Mouse (Mus musculus) intestine, embryonic 16.5 days (tissue): ENCODE results near the gene Foxn3. TPM values are rescaled to one million over a fixed set of nuclear protein-coding genes. Genes with fewer than 3 reads are reported as not detected.

Experiments used
- ATAC-seq: fragments of 200-750 bp; cut with Nextera tagmentation; 2 replicates; pipeline ENCODE4 v1.8.0; 2017; ENCODE audit warnings: moderate TSS enrichment, moderate library complexity
- H3K27ac ChIP-seq: fragments of 300-500 bp; sonication (generic); 2 replicates; pipeline ENCODE4 v1.5.1; 2014; ENCODE audit warnings: mild to moderate bottlenecking, low read length
- H3K27me3 ChIP-seq: fragments of 300-500 bp; sonication (generic); replicated peaks from 2 replicates; pipeline ENCODE4 v1.6.1; 2014; ENCODE audit warnings: low read length, control low read depth, mixed read lengths; ENCODE audit not compliant: control insufficient read depth, insufficient read depth
- H3K36me3 ChIP-seq: fragments of 300-500 bp; sonication (generic); 2 replicates; pipeline ENCODE4 v1.6.1; 2014; ENCODE audit warnings: low read length, control low read depth; ENCODE audit not compliant: control insufficient read depth, insufficient read depth
- H3K4me1 ChIP-seq: fragments of 300-500 bp; sonication (generic); 2 replicates; pipeline ENCODE4 v1.6.1; 2014; ENCODE audit warnings: low read length, control low read depth, mixed read lengths; ENCODE audit not compliant: control insufficient read depth, insufficient read depth
- H3K4me2 ChIP-seq: fragments of 300-500 bp; sonication (generic); 2 replicates; pipeline ENCODE4 v1.6.1; 2014; ENCODE audit warnings: low read depth, low read length, control low read depth
- H3K4me3 ChIP-seq: fragments of 300-500 bp; sonication (generic); 2 replicates; pipeline ENCODE4 v1.5.1; 2014; ENCODE audit warnings: mild to moderate bottlenecking, low read length
- H3K9ac ChIP-seq: fragments of 300-500 bp; sonication (generic); 2 replicates; pipeline ENCODE4 v1.6.1; 2014; ENCODE audit warnings: low read depth, low read length
- H3K9me3 ChIP-seq: fragments of 300-500 bp; sonication (generic); 2 replicates; pipeline ENCODE4 v1.6.1; 2016; ENCODE audit warnings: low read length, control low read depth; ENCODE audit not compliant: control insufficient read depth
- WGBS: fragments of 180-500 bp; shearing (Covaris S2); extraction: QIAGEN DNeasy Blood & Tissue Kit; methylation state at CpG from one replicate; pipeline ENCODE4 v1.1.7; 2014; 5-methylcytosine and 5-hydroxymethylcytosine counted together
- polyA plus RNA-seq: library from polyadenylated mRNA; unstranded; fragments of >200 nt; fragmentation: Nextera tagmentation; extraction: Ambion mirVana; gene quantifications from 2 replicates; pipeline ENCODE4 v1.2.1, GENCODE M21; 2015

Gene Foxn3
- polyA plus RNA-seq, 1 experiment from 2014 or later, result 43.0 TPM

DNA sequence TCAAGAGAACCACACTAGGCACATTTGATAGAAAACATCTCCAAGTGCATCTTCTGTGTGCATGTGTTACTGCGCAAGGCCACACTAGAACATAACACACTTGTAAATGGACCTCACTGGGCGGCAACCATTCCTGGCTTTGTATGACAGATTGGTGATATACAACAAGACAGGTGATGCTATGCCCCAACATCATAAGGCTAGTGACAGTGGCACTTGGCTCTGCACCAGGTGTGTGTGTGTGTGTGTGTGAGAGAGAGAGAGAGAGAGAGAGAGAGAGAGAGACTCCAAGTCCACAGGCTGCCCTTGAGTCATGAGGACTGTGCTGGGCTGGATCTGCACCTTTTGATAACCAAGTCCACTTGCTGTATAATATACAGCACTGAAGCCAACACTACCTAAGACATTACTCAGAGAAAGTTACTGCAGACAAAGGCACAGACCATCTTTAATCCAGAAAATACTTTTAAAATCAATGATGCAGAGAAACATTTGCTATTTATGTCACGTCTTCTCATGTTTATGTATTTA, 242.4 kb downstream of the Foxn3 start:
- Histone ChIP-seq H3K4me1 (0 out of 2 replicates have a peak, but pooled peaks cover 3% of the 10 kb centered on the region), H3K36me3 (0 out of 2 replicates have a peak, but pooled peaks cover 3% of the 10 kb centered on the region), H3K9me3 (no peaks in the 10 kb centered on the region), H3K27me3 (no peaks in the 10 kb centered on the region), H3K9ac (no peak overlapping the region), H3K27ac (no peak overlapping the region), H3K4me2 (no peak overlapping the region), H3K4me3 (no peak overlapping the region)
- no peak for ATAC-seq
- 85% methylated on average over 3 of the region's 3 CpGs for WGBS

DNA sequence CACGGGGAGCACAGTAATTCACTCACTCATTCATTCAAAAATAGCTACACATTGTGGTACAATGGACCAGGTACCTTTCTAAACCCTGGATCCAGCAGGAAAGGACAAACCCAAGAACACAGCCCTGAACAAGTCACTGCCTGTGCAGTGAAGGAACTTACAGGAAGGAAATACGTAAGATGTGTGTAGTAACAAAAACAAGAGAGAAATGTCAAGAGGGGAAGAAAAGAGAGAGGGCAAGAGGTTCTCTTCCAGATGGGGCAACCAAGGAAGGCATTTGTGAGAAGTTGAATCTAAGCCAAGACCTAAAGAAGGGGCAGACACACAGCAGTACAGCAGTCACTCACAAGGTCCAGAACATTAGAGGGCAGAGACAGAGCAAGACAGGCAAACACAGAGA, 243.5 kb downstream of the Foxn3 start:
- ATAC-seq, result no peak
- Histone ChIP-seq H3K9me3 (no peaks in the 10 kb centered on the region), H3K4me3 (no peak overlapping the region), H3K4me2 (no peak overlapping the region), H3K9ac (no peak overlapping the region), H3K4me1 (0 out of 2 replicates have a peak, but pooled peaks cover 3% of the 10 kb centered on the region), H3K36me3 (0 out of 2 replicates have a peak, but pooled peaks cover 3% of the 10 kb centered on the region), H3K27ac (no peak overlapping the region), H3K27me3 (no peaks in the 10 kb centered on the region)
- 62% methylated on average over 2 of the region's 2 CpGs for WGBS

DNA sequence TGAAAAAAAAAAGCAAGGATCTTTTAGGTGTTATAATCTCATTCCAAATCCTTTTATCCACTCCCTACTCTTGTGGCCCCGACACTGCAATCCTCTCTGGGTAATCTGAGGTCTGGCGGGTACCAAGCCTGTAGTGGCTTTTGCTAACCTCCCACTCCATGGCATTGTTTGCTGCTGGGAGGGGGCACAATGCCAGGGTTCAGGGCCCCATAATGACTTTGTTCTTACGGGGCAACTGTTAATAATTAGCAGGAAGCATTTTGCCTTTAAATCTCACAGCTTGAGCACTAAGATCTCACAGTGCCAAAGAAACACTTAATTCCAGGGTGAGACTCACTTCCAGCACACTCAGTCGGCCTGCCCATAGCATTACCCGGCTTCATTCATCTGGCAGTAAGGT, 244.2 kb downstream of the Foxn3 start:
- ATAC-seq, result no peak

DNA sequence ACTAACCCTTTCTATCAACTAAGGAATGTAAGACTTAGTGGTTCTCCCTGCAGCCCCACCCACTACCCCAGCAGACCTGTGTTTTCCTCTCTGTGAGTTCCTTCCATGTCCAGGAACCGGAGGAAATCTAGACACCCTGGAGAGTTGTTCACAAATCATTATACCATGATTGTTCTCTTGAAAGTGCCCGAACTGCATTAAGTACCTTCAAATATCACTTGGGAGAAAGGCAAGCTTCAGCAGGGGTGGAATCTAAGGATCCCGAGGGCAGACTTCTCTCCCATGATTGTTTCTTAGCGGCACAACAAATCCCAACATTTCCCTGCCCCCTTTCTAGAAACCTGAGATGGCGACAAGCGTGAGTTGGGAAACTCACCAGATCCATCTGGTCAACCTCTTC, 247.5 kb downstream of the Foxn3 start:
- no peak for ATAC-seq
- H3K9me3 ChIP-seq, result no peaks in the 10 kb centered on the region
- H3K27me3 ChIP-seq, result no peaks in the 10 kb centered on the region
- 91% methylated on average over 6 of the region's 6 CpGs for WGBS
- no peak overlapping the region for H3K4me2 ChIP-seq
- H3K9ac ChIP-seq, result no peak overlapping the region
- H3K27ac ChIP-seq, result no peak overlapping the region
- 0 out of 2 replicates have a peak, but pooled peaks cover 3% of the 10 kb centered on the region for H3K4me1 ChIP-seq
- H3K36me3 ChIP-seq, result 0 out of 2 replicates have a peak, but pooled peaks cover 3% of the 10 kb centered on the region
- no peak overlapping the region for H3K4me3 ChIP-seq

More for the DNA sequence above, 244.2 kb downstream of the Foxn3 start:
- Histone ChIP-seq H3K27me3 (no peaks in the 10 kb centered on the region), H3K4me2 (no peak overlapping the region), H3K4me1 (0 out of 2 replicates have a peak, but pooled peaks cover 3% of the 10 kb centered on the region), H3K36me3 (0 out of 2 replicates have a peak, but pooled peaks cover 3% of the 10 kb centered on the region), H3K4me3 (no peak overlapping the region), H3K9ac (no peak overlapping the region), H3K27ac (no peak overlapping the region), H3K9me3 (no peaks in the 10 kb centered on the region)
- 58% methylated on average over 5 of the region's 5 CpGs for WGBS

DNA sequence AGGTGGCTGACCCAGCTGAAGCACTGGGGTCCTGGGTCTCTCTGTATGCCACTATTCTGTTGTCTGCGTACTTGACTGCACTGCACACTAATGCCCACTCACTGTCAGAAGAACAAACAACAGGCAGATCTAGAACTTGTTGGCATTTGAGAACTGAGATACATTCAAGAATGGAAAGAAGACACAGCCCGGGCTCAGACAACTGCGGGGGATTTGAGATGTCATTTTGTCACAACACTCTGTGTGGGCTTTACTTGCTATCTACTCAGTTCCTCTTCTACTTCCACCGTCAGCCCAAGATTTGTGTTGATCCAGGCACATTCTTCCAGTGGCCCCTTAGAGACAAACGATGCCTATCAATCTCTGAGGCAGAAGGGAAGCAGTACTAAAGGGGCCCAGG, 248.6 kb downstream of the Foxn3 start:
- Histone ChIP-seq H3K27me3 (no peaks in the 10 kb centered on the region), H3K36me3 (0 out of 2 replicates have a peak, but pooled peaks cover 3% of the 10 kb centered on the region), H3K9ac (no peak overlapping the region), H3K27ac (no peak overlapping the region), H3K9me3 (no peaks in the 10 kb centered on the region), H3K4me3 (no peak overlapping the region), H3K4me2 (no peak overlapping the region), H3K4me1 (0 out of 2 replicates have a peak, but pooled peaks cover 3% of the 10 kb centered on the region)
- 74% methylated on average over 5 of the region's 5 CpGs for WGBS
- no peak for ATAC-seq

DNA sequence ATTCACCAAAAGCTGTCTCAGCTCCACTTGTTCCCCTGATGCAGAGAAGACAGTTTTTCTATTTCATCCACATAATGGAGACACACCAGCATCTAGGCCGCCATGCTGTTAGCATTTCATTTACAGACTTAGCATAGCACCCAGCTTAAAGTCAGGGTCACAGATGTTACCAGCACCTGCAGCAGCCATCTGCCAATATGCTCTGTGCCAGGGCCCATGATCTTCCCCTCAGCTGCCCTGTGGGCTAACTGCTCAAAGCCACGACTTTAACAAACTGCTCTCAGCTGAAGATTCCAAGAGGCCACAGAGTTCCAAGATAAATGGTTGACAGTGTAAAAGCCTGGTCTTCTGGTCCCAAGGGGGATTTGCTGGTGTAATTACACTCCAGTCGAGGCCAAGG, 252.1 kb downstream of the Foxn3 start:
- H3K36me3 ChIP-seq, result no peaks in the 10 kb centered on the region
- WGBS, result 51% methylated on average over 3 of the region's 3 CpGs
- H3K27ac ChIP-seq, result no peak overlapping the region
- no peaks in the 10 kb centered on the region for H3K27me3 ChIP-seq
- ATAC-seq, result no peak
- no peak overlapping the region for H3K9ac ChIP-seq
- H3K4me1 ChIP-seq, result peaks cover 8% of the 10 kb centered on the region
- no peaks in the 10 kb centered on the region for H3K9me3 ChIP-seq
- H3K4me3 ChIP-seq, result no peak overlapping the region
- H3K4me2 ChIP-seq, result no peak overlapping the region

DNA sequence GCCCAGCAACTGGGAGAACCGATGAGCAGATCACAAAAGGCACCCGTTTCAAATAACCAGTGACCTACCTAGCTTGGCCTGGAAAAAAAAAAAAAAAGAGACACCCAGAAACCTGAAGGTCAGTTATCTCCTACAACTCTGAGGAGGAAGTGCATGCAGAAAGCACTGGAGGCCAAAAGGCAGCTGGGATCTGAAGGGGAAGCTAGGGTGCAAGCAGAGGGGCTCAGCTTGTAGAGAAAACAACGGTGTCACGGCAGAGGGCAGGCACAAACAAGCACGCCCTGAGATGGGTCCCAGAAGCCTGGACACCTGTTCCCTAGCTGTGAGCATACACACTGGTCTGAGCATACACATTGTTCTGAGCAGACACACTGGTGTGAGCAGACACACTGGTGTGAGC, 253.4 kb downstream of the Foxn3 start:
- H3K27ac ChIP-seq, result no peak overlapping the region
- no peak overlapping the region for H3K9ac ChIP-seq
- no peak overlapping the region for H3K4me2 ChIP-seq
- H3K27me3 ChIP-seq, result no peaks in the 10 kb centered on the region
- no peaks in the 10 kb centered on the region for H3K9me3 ChIP-seq
- H3K4me1 ChIP-seq, result peaks cover 16% of the 10 kb centered on the region
- no peak for ATAC-seq
- WGBS, result 81% methylated on average over 5 of the region's 5 CpGs
- no peak overlapping the region for H3K4me3 ChIP-seq
- no peaks in the 10 kb centered on the region for H3K36me3 ChIP-seq

DNA sequence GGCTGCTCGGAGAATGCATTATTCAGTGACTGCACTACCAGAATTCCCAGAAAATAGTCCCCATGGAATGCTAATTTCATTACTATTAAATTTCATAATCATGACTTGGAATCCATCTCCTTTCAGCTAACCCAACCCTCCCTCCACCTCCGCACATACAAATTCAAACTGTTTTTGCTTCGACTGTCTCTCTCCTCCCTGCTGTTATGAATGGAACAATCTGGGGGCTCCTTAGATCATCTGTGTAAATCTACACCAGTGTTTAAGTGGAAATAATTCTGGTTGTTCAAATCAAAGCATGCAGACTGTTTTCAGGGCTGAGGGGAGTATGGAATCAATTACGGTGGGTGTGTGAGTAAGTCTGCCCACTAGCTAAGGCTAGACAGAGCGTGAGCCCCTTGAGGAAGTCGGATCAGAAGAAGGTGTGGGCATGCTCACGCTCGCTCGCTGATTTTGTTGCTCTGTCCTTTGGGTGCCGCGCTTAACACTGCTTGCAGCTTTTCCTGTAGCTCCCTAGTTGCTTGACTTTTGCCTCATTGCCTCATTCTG, 254.8 kb downstream of the Foxn3 start:
- no peaks in the 10 kb centered on the region for H3K27me3 ChIP-seq
- H3K4me2 ChIP-seq, result no peak overlapping the region
- H3K36me3 ChIP-seq, result no peaks in the 10 kb centered on the region
- no peak overlapping the region for H3K9ac ChIP-seq
- H3K9me3 ChIP-seq, result no peaks in the 10 kb centered on the region
- WGBS, result 57% methylated on average over 11 of the region's 11 CpGs
- no peak overlapping the region for H3K4me3 ChIP-seq
- no peak for ATAC-seq
- H3K27ac ChIP-seq, result no peak overlapping the region
- H3K4me1 ChIP-seq, result peaks cover 19% of the 10 kb centered on the region

DNA sequence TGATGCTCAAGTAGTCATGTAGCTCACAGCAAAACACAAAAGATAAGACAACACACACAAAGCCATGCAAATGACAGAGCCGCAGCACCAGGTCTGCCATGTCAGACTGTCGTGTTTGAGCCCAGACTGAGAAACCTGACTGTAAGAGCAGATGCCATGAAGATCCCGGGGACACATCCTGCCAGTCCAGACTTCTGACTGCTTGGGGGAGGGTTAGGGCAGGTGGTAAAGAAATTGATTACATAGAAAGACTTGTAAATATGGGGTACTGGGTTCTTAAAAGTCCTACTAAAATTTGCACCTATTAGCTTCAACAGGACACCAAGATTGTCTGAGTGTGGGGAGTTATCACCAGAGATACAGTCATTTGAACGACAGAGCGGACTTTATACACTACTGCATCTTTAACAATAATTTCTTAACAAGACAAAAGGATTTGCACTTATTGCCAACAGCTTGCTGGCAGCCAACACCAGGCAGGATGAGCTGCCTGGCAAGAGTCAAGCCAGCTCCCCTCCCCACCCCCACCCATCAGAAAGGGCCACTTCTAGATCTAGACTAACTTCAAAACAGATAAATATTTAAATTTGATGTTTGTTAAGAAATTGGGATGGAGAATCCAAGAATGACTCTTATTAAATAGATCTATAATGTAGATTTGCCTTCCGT, 256.7 kb downstream of the Foxn3 start:
- no peak overlapping the region for H3K9ac ChIP-seq
- no peak for ATAC-seq
- no peaks in the 10 kb centered on the region for H3K9me3 ChIP-seq
- H3K4me2 ChIP-seq, result no peak overlapping the region
- no peak overlapping the region for H3K27ac ChIP-seq
- H3K4me3 ChIP-seq, result no peak overlapping the region
- H3K27me3 ChIP-seq, result no peaks in the 10 kb centered on the region
- WGBS, result 58% methylated on average over 6 of the region's 6 CpGs
- H3K36me3 ChIP-seq, result no peaks in the 10 kb centered on the region
- peaks cover 19% of the 10 kb centered on the region for H3K4me1 ChIP-seq
